Mouse (Mus musculus) ES-E14 (cell line): ENCODE measurements around the gene Slc9a9.

ENCODE experiments used
- CHD2 ChIP-seq: IDR thresholded peaks from 2 replicates; pipeline ENCODE4 v1.6.1; 2014; ENCODE audit warnings: mild to moderate bottlenecking, low read depth, low read length, inconsistent platforms
- HCFC1 ChIP-seq: IDR thresholded peaks from 2 replicates; pipeline ENCODE4 v1.6.1; 2012; ENCODE audit warnings: low read length, inconsistent platforms, borderline replicate concordance; ENCODE audit not compliant: insufficient read depth
- MAFK ChIP-seq: IDR thresholded peaks from 2 replicates; pipeline ENCODE4 v1.6.1; 2014; ENCODE audit warnings: mild to moderate bottlenecking, low read depth, low read length, inconsistent platforms; ENCODE audit not compliant: insufficient read depth
- ZC3H11A ChIP-seq: IDR thresholded peaks from 2 replicates; pipeline ENCODE4 v1.6.1; 2012; ENCODE audit warnings: low read depth, mild to moderate bottlenecking, inconsistent platforms, low read length, borderline replicate concordance
- ZNF384 ChIP-seq: IDR thresholded peaks from 2 replicates; pipeline ENCODE4 v1.6.1; 2012; ENCODE audit warnings: low read depth, low read length, inconsistent platforms

DNA sequence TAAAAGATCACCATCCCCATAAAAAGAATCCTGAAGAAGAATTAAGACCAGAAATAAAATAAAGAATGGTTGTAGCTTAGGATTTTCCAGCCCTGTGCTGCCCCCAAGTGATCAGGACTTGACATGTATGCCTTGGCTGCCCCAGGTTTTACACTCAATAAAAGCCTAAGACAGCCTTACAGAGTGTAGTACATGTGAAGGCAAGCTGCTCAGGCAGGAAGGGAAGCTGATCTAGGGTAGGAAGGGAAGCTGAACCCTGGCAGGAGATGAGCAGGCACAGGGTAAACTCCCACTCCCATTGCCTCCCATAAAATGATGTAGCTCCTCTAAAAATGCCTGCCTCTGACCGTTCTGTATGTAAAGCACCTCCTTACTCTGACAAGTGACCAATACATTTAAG lies 30.8 kb downstream of the Slc9a9 start:
- TF ChIP-seq ZC3H11A (no peak), MAFK (no peak), ZNF384 (no peak), HCFC1 (no peak), CHD2 (no peak)
